Mouse (Mus musculus) bone marrow macrophage, adult 2 months (primary cell): ENCODE data around the gene Mertk.

ENCODE experiments used
- CTCF ChIP-seq: IDR thresholded peaks from 2 replicates; pipeline ENCODE4 v1.5.1; 2012; ENCODE audit warnings: low read depth, mild to moderate bottlenecking, low read length, moderate library complexity
- POLR2A ChIP-seq: IDR thresholded peaks from 2 replicates; pipeline ENCODE4 v1.6.1; 2012; ENCODE audit warnings: mild to moderate bottlenecking, low read depth, low read length, borderline replicate concordance

DNA sequence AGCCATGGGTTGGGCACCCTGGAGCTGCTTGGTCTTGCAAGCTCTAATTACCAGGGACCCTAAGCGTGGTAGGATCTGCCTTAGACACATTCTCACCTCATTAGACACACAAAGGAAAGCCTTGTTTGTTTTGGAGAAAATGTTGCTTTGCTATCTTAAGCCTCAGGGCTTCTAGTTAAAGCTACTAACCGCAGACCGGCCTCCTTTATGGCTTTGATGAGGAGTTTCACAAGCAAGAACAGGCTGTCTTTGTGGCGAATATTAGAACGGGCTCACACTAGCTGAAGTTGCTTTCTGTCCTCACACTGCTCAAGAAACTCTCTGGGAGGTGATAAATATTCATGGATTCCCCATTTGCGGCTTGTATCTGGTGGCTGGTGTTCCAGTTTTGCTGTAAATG, 10.5 kb downstream of the Mertk start:
- TF ChIP-seq CTCF, result no peak
- no peak for TF ChIP-seq POLR2A
